Mouse (Mus musculus) c-Kit-positive CD71-positive TER-119-negative erythroid progenitor cells, embryonic 14.5 days (primary cell): Measurements from ENCODE around the gene Sstr5.

ENCODE experiments used
- DNase-seq: peaks from one replicate; pipeline ENCODE4 v3.0.0-alpha.2; 2013; ENCODE audit warnings: low read depth

The Sstr5 gene

DNA sequence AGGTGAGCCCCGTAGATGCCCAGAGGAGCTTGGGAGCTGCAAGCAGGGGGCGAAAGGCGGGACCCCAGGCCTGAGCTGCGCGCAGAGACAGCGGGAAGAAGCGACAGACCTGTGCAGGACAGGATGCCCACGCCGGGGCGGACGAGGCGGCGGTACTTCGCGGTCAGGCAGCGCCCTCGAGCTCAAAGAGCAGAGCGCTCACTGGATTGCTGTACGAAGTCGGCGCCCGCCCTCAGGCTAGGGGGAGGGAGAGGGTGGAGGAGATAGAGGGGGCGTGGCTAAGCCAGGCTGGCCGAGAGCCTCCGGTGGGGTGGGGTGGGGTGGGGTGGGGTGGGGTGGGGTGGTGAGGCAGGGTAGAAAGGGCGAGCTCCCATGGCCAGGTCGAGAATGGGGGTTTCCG, at the start of gene Sstr5:
Sstr5 (minus strand) TSS at position 276 of the 400 bp plus-strand sequence.
- DNase-seq: no peak

DNA sequence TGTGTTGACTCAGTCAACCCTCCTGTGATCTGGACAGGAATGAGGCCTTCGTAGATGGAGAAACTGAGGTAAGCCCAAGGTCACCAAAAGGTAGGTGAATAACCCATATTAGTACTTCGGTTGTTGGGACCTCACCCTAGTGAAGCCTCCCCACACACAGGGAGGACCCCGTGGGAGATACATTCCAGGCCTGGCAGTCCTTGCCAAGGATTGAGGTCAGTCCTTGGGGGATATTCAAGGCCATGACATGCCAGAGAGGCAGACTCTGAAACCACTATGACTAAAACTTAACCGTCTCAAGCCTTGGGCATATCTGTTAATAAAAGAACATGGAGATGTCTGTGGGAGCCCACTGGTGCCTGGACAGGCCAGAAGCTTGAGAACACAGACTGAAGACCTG, 44.7 kb upstream of the Sstr5 start:
- no peak for DNase-seq

DNA sequence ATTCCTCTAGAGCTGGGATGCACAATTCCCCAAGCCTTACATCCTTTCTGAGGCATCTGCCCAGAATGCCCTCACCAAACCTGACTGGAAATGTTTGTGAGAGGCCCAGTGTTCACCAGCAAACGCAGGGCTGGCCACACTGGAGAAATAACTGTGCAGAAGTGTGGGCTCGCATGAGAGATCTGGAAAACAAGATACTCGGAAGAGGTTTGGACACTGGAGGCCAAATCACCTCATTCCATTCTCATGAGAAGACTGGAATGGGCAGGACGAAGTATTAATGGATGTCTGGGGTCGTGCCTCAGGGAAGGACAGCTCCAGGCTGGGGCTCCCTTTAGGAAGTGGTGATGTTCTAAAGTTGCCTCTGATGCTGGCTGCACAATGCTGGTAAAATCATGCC, 43.6 kb upstream of the Sstr5 start:
- no peak for DNase-seq

GRCm38 (mm10) chr17:25538945-25539875, 42.1 kb upstream of the Sstr5 start:
- DNase-seq: no peak

DNA sequence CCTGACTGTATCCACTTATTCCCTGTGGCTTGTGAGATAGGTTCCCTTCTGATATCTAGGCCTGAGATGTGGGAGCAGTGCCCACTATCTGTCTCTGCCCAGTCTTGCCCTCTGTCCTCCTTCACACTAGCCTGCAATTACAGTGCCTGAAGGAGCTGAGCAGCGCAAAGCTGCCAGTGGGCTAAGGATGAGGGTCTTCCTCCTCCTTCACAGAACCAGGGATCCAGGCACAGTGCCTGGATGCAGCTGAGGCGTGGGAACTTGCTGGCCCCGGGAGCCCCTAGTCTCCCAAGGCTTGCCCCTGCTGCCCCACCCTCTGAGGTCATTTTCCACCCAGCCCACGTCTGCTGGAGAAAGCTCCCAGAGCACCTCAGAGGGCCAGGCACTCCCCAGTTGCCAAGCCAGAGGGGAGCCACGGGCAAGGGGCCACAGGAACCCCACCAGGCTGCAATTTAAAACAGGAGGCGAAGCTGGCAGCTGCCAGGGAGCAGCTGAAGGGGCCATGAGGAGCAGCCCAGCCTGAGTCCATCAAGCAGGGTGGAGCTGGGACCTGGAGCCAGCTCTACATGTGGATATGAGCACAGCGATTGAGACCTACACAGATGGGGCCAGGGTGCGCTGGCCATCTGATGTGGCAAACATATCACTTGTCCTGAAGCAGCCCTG, 33.4 kb upstream of the Sstr5 start:
- no peak for DNase-seq

GRCm38 (mm10) chr17:25522080-25522479, 25.0 kb upstream of the Sstr5 start:
- no peak for DNase-seq

- DNase-seq: no peak
These were observed 23.4 kb upstream of the Sstr5 start for GRCm38 (mm10) chr17:25520492-25520891.

DNA sequence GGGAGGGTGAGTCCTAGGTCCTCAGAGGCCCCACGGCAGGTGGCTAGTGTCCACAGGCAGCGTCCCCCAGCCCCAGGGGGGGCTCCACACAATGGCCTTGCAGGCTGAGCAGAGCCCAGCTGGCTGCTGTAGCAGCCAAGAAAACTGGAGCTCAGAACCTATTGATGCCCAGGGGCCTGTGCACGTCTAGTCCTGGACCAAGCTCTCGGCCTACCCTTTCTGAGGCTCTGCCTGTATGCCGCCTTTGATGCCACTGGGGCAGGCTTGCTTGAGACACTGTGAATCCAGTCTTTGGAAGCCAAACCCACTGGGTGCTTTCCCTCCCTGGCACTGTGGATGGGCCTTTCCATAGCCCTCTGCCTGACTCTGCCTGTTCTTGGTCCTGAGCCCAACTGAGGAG, 22.4 kb upstream of the Sstr5 start:
- DNase-seq: no peak

DNA sequence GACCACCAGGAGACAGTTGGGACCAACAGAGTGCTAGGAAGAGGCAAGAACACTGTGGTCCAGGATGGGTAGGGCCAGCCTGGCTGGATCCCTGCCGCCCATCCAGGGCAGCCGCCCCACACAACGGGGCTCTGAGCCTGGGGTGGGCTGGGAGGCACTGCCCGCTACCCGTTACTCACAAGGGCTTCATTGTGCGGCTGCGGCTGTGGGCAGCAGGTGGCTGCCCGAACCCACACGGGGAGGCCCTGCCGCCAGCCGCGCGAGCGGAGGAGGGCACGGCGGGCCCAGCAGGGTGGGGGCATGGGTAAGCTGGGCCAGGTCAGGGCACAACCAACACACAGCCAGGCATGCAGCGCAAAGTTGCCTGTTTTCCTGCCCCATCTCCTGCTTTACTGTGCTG, 21.1 kb upstream of the Sstr5 start:
- no peak for DNase-seq

DNA sequence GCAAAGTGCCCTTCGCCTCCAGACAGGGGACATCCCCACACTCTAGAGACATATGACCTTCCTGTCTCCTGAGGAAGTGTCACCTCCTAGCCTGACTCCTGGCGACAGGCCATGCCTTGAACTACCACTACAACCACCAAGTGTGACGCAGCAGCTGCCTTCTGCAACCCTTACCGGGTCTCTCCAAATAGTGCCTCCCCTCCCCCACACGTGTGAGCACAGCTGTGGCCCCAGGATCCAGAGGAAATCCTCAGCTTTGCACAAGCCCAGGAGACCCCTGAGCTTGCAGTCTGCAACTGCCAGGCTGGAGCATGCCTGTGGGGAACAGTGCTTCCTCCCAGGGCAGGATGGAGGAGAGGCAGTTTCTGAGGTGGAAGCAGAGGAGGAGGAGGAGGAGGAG, 19.2 kb upstream of the Sstr5 start:
- DNase-seq: no peak

DNA sequence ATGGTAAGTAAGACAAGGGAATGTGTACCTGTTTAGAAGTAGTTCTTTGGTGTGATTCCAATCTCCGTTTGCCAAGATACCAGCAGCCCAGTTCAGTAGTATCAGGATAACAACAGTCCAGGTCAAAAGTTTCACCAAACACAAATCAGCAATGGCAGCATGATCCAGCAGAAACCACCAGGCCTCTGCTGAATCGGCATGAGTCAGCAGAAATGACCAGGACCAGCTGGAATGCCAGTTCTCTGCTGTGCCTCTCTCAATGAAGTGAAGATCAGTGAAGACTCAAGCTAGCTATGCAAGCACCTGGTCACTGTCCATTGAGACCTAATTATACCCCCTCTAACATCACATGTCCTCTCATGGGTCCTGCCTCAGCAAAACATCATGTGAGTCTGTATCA, 17.0 kb upstream of the Sstr5 start:
- no peak for DNase-seq

- DNase-seq: no peak
These were observed 14.8 kb upstream of the Sstr5 start for GRCm38 (mm10) chr17:25511876-25512275.

DNA sequence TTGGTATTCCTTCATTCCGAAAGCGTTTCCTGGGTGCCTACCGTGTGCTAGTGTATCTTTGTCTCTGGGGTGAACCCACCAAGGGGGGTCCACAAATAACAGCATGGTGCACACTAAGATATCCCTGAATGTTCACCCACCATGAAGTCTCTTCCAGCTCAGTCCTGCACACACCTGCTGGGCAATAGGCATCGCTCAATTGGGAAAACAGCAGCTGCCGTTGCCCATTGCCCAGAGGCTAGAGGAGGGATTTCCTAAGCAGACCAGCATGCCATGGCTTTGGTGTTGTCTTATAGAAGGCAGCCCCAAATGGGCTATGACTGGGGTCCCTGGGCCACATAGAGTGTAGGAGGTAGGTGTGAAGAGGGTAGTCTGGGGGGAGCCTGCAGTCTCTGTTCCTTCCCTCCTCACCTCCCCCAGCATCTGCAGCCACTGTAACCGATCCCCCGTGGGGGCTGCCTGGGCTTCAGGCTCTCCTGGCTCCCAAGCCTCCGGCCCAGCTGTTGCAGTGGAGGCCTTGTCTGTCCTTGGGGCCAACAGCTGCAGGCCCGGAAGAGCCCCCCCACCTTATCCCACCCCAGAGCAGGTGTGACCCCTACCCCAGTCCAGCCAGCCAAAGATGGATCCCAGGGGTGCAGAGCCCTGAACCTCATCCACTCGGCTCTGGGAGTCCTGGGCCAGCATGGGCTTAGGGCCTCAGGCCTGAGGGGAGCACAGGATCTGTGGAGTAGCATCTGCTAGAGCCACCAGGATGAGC, 13.2 kb upstream of the Sstr5 start:
- DNase-seq: no peak

GRCm38 (mm10) chr17:25508860-25509577, 11.9 kb upstream of the Sstr5 start:
- DNase-seq: peak; percentile 13

DNA sequence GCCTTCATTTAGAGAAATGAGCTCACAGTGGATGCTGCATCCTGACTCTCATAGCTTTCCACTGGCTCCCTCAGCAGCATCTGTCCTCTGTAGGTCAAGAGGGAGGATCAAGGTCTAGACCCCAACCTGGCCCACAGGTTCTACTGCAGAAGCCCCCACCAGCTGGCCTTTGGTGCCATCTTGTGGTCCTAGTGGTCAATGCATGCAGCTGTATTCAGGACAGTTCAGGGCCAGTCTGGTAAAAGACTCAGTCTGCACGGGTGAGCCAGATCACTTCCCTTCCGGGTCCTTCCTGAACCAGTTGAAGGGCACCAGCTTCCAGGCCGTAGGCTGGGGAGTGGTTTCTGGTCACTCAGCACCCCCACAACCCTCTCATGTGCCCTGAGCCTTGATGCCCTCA, 10.7 kb upstream of the Sstr5 start:
- DNase-seq: peak; percentile 11

- no peak for DNase-seq
These were observed 5.5 kb upstream of the Sstr5 start for GRCm38 (mm10) chr17:25502599-25502998.

GRCm38 (mm10) chr17:25482092-25482491, 15.0 kb downstream of the Sstr5 start:
- DNase-seq: no peak

GRCm38 (mm10) chr17:25480820-25481219, 16.3 kb downstream of the Sstr5 start:
- DNase-seq: no peak

DNA sequence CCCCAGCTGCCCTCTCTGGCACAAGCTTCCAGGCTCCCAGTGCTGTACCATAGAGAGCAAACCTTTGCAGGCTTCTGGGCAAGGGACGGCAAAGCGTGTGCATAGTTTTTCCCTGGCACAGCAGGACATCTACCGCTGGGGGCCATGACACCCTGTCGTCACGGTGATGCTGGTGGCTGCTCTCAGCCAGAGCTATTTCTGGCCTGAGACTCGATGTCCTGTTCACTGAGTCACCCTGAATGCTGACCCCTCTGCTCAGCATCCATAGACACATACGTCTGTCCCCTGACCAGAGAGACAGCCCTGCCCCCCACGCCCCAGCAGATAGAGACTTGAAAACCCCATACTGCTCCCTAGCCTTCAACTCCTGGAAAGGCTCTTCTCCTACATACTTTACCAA, 16.9 kb downstream of the Sstr5 start:
- DNase-seq: no peak

GRCm38 (mm10) chr17:25475946-25476744, 20.9 kb downstream of the Sstr5 start:
- no peak for DNase-seq
